Mouse (Mus musculus) embryonic facial prominence, embryonic 13.5 days (tissue): Measurements from ENCODE around the gene Ostm1. TPM values are rescaled to one million over a fixed set of nuclear protein-coding genes. Genes with fewer than 3 reads are reported as not detected.
A peak's percentile ranks its signal among the peaks of the same experiment; 100 is the strongest.

Experiments used
- ATAC-seq: fragments of 200-750 bp; cut with Nextera tagmentation; 2 replicates; pipeline ENCODE4 v1.8.0; 2017; ENCODE audit warnings: low read depth; ENCODE audit not compliant: insufficient number of reproducible peaks, insufficient read depth, low FRiP score, low TSS enrichment
- H3K27ac ChIP-seq: fragments of 300-500 bp; sonication (generic); 2 replicates; pipeline ENCODE4 v1.5.1; 2015; ENCODE audit warnings: moderate library complexity, mild to moderate bottlenecking, inconsistent platforms
- H3K27me3 ChIP-seq: fragments of 300-500 bp; sonication (generic); 2 replicates; pipeline ENCODE4 v1.6.1; 2015; ENCODE audit warnings: mild to moderate bottlenecking, inconsistent platforms
- H3K36me3 ChIP-seq: fragments of 300-500 bp; sonication (generic); 2 replicates; pipeline ENCODE4 v1.6.1; 2015; ENCODE audit warnings: mild to moderate bottlenecking, inconsistent platforms
- H3K4me1 ChIP-seq: fragments of 300-500 bp; sonication (generic); 2 replicates; pipeline ENCODE4 v1.6.1; 2015; ENCODE audit warnings: inconsistent platforms
- H3K4me2 ChIP-seq: fragments of 300-500 bp; sonication (generic); 2 replicates; pipeline ENCODE4 v1.6.1; 2015; ENCODE audit warnings: moderate library complexity, mild to moderate bottlenecking, inconsistent platforms
- H3K4me3 ChIP-seq: fragments of 300-500 bp; sonication (generic); 2 replicates; pipeline ENCODE4 v1.5.1; 2015; ENCODE audit warnings: mild to moderate bottlenecking, inconsistent platforms
- H3K9ac ChIP-seq: fragments of 300-500 bp; sonication (generic); 2 replicates; pipeline ENCODE4 v1.6.1; 2015; ENCODE audit warnings: mild to moderate bottlenecking, inconsistent platforms
- H3K9me3 ChIP-seq: fragments of 300-500 bp; sonication (generic); 2 replicates; pipeline ENCODE4 v1.6.1; 2016; ENCODE audit warnings: inconsistent platforms
- WGBS: fragments of 180-500 bp; shearing (Covaris S2); methylation state at CpG from one replicate; pipeline ENCODE4 v1.1.7; 2015; ENCODE audit warnings: mixed read lengths; 5-methylcytosine and 5-hydroxymethylcytosine counted together
- polyA plus RNA-seq: library from polyadenylated mRNA; unstranded; fragments of >200 nt; fragmentation: Nextera tagmentation; extraction: Ambion mirVana; gene quantifications from 2 replicates; pipeline ENCODE4 v1.2.1, GENCODE M21; 2015

The Ostm1 gene
- polyA plus RNA-seq, 1 experiment from 2014 or later: 10.8 TPM

GRCm38 (mm10) chr10:42691051-42691450 lies 107.4 kb downstream of the Ostm1 start:
- Histone ChIP-seq H3K9ac (no peak overlapping the region), H3K36me3 (no peaks in the 10 kb centered on the region), H3K4me1 (peaks cover 11% of the 10 kb centered on the region), H3K9me3 (no peaks in the 10 kb centered on the region), H3K4me2 (no peak overlapping the region), H3K4me3 (no peak overlapping the region), H3K27me3 (no peaks in the 10 kb centered on the region), H3K27ac (no peak overlapping the region)
- ATAC-seq: no peak
- 71% methylated on average over 2 of the region's 2 CpGs for WGBS

DNA sequence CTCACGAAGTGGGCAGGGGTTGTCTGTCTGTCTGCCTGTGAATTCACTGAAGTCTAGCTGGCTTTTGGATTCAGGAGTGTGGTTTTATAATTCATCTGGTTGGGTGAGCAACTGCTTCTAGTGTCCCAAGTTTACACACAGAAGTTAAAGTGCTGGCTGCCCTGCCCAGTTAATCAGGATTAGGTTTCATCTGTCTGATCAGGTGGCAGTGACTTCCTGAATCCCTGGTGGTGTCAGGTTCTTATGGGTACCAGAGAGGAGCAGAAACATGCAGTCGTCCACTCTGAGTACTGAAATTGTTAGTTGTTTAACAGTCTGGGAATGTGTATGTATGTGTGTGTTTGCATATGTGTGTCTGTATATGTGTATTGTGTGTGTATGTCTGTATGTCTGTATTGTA lies 108.5 kb downstream of the Ostm1 start:
- H3K4me2 ChIP-seq: no peak overlapping the region
- peaks cover 11% of the 10 kb centered on the region for H3K4me1 ChIP-seq
- no peaks in the 10 kb centered on the region for H3K27me3 ChIP-seq
- H3K36me3 ChIP-seq: no peaks in the 10 kb centered on the region
- H3K4me3 ChIP-seq: no peak overlapping the region
- H3K9ac ChIP-seq: no peak overlapping the region
- WGBS: 38% methylated on average over 2 of the region's 2 CpGs
- H3K27ac ChIP-seq: no peak overlapping the region
- no peak for ATAC-seq
- H3K9me3 ChIP-seq: no peaks in the 10 kb centered on the region

DNA sequence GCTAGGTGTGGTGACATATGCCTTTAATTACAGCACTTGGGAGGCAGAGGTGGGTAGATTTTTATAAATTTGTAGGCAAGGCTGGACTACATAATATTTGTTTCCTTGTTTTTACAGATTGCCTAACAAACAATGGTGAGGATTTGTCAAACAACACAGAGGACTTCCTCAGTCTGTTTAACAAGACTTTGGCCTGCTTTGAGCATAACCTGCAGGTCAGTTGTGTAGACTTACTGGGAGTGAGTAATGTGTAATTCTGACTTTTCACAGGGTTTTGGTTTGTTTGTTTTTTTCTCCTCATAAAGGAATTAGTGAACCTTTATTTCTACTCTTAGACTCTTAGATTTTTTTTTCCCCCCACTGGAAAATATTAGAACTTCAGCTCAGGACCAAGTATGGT lies 109.2 kb downstream of the Ostm1 start:
- no peak overlapping the region for H3K27ac ChIP-seq
- H3K27me3 ChIP-seq: no peaks in the 10 kb centered on the region
- no peak overlapping the region for H3K4me2 ChIP-seq
- H3K36me3 ChIP-seq: no peaks in the 10 kb centered on the region
- peaks cover 11% of the 10 kb centered on the region for H3K4me1 ChIP-seq
- no peaks in the 10 kb centered on the region for H3K9me3 ChIP-seq
- H3K9ac ChIP-seq: no peak overlapping the region
- no peak overlapping the region for H3K4me3 ChIP-seq
- ATAC-seq: no peak

DNA sequence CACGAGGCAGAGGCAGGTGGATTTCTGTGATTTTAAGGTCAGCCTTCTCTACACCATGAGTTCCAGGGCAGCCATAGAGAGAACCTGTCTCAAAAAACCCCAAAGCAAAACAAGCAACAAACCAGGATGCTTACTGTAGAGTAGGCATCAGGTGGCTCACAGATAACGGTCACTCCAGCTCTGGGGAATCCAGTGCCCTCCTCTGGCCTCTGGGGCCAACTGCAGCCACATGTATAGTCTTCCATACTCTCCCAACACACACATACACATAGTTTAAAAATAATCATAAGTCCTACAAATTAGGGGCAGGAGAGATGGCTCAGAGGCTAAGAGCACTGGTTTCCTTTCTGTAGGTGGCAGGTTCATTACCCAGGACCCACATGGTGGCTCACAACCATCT lies 109.9 kb downstream of the Ostm1 start:
- 63% methylated on average over 2 of the region's 2 CpGs for WGBS
- no peak overlapping the region for H3K4me2 ChIP-seq
- ATAC-seq: no peak
- no peak overlapping the region for H3K4me3 ChIP-seq
- no peak overlapping the region for H3K9ac ChIP-seq
- no peaks in the 10 kb centered on the region for H3K27me3 ChIP-seq
- peaks cover 11% of the 10 kb centered on the region for H3K4me1 ChIP-seq
- no peaks in the 10 kb centered on the region for H3K9me3 ChIP-seq
- peaks cover 3% of the 10 kb centered on the region; the same call in 1 of the 2 replicates for H3K36me3 ChIP-seq
- no peak overlapping the region for H3K27ac ChIP-seq

DNA sequence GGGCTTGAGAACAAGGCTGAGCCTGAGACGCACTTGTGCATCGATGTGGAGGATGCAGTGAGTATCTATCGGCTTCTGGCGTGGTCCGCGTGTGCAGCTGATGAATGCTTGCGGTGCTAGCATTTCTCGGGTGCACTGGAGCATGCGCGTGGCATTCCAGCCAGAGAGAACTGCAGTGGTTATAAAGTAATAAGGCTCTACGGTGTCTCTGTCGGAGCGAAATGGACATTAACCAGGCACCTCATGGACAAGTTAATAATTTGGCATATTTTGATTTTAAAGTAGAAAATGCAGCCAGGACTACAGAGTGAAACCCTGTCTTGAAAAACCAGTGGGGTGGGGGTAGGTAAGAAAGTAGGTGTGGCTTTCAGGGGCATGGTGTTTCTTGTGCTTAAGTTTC lies 112.7 kb downstream of the Ostm1 start:
- 79% methylated on average over 13 of the region's 13 CpGs for WGBS
- no peaks in the 10 kb centered on the region for H3K27me3 ChIP-seq
- H3K9ac ChIP-seq: no peak overlapping the region
- H3K9me3 ChIP-seq: no peaks in the 10 kb centered on the region
- H3K4me2 ChIP-seq: no peak overlapping the region
- H3K4me3 ChIP-seq: no peak overlapping the region
- H3K4me1 ChIP-seq: peaks cover 6% of the 10 kb centered on the region
- H3K36me3 ChIP-seq: peaks cover 12% of the 10 kb centered on the region; the same call in 1 of the 2 replicates
- ATAC-seq: no peak
- no peak overlapping the region for H3K27ac ChIP-seq

DNA sequence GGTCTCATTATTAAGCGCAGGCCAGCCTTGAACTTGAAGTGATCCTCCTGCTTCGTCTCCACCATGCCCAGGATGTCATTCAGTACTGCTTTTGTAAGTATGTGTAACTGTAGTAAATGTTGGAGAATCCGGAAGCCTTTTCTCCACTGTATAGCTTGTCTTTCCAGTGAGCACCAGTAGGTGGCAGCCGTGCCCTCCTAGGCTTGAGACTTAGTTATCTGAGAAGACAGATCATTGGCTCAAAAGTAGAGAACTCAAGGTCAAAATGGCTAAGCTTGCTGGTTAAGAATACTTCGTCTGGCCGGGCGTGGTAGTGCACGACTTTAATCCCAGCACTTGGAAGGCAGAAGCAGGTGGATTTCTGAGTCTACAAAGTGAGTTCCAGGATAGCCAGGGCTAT lies 113.4 kb downstream of the Ostm1 start:
- Histone ChIP-seq H3K9ac (no peak overlapping the region), H3K4me3 (no peak overlapping the region), H3K9me3 (no peaks in the 10 kb centered on the region), H3K4me2 (no peak overlapping the region), H3K36me3 (peaks cover 12% of the 10 kb centered on the region; the same call in 1 of the 2 replicates), H3K27ac (no peak overlapping the region), H3K4me1 (peaks cover 6% of the 10 kb centered on the region), H3K27me3 (no peaks in the 10 kb centered on the region)
- WGBS: 29% methylated on average over 8 of the region's 8 CpGs
- ATAC-seq: no peak

GRCm38 (mm10) chr10:42698375-42698774 lies 114.8 kb downstream of the Ostm1 start:
- Histone ChIP-seq H3K27me3 (no peaks in the 10 kb centered on the region), H3K4me1 (0 out of 2 replicates have a peak, but pooled peaks cover 3% of the 10 kb centered on the region), H3K4me2 (no peak overlapping the region), H3K27ac (no peak overlapping the region), H3K9me3 (no peaks in the 10 kb centered on the region), H3K4me3 (no peak overlapping the region), H3K36me3 (peaks cover 12% of the 10 kb centered on the region; the same call in 1 of the 2 replicates), H3K9ac (no peak overlapping the region)
- 86% methylated on average over 9 of the region's 9 CpGs for WGBS
- ATAC-seq: no peak

DNA sequence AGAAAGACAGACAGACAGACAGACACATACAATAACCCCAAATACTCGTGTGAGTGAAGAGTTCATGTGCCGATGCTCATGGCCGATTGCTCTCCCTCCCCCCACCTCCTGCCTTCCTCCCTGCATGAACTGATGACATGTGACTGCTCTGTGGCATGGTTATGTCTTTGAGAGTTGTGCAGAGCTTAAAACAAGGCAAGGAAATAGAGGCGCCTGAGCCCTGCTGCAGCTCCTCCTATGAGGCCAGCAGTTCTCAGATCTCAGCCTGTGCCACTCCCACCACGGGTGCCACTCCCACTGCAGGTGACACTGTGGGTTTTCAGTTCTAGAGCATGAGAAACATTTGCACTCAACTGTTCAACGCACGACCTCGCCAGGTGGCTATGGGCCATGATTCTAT lies 115.4 kb downstream of the Ostm1 start:
- no peak overlapping the region for H3K9ac ChIP-seq
- WGBS: 89% methylated on average over 8 of the region's 8 CpGs
- ATAC-seq: no peak

DNA sequence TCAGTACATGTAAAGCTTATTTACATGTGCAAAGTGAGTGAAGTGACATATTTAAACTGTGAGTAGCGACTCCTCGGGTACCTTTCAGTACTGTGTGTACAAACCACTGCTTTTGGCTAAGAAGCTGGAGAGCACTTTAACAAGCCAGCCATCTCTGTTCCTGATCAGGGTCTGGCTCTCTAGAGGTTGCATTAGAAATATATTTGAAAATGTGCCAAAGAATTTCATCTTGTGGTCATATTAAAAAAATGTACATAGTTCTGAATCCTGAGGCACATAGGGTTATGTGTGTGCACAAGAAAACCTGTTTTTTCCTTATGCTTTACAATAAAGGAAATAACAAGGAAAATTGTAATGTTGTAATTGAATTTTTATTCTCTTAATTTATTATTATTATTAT lies 118.5 kb downstream of the Ostm1 start:
- Histone ChIP-seq H3K4me2 (no peak overlapping the region), H3K36me3 (peaks cover 12% of the 10 kb centered on the region; the same call in 1 of the 2 replicates), H3K9ac (no peak overlapping the region), H3K27me3 (no peaks in the 10 kb centered on the region), H3K9me3 (no peaks in the 10 kb centered on the region), H3K27ac (no peak overlapping the region), H3K4me3 (no peak overlapping the region), H3K4me1 (peaks cover 13% of the 10 kb centered on the region)
- no peak for ATAC-seq
- 71% methylated on average over 2 of the region's 2 CpGs for WGBS

More for the DNA sequence above, 115.4 kb downstream of the Ostm1 start:
- Histone ChIP-seq H3K9me3 (no peaks in the 10 kb centered on the region), H3K4me2 (no peak overlapping the region), H3K27ac (no peak overlapping the region), H3K36me3 (peaks cover 12% of the 10 kb centered on the region; the same call in 1 of the 2 replicates), H3K4me3 (no peak overlapping the region), H3K27me3 (no peaks in the 10 kb centered on the region), H3K4me1 (0 out of 2 replicates have a peak, but pooled peaks cover 3% of the 10 kb centered on the region)

GRCm38 (mm10) chr10:42714676-42715075 lies 131.1 kb downstream of the Ostm1 start:
- no peak for ATAC-seq
- peak overlapping the region; percentile 51; the same call in 1 of the 2 replicates for H3K4me2 ChIP-seq

GRCm38 (mm10) chr10:42715366-42716035 lies 131.9 kb downstream of the Ostm1 start:
- H3K9me3 ChIP-seq: no peaks in the 10 kb centered on the region
- ATAC-seq: no peak
- 21% methylated on average over 19 of the region's 19 CpGs for WGBS
- H3K36me3 ChIP-seq: no peaks in the 10 kb centered on the region
- no peak overlapping the region for H3K27ac ChIP-seq
- H3K9ac ChIP-seq: peak overlapping the region; percentile 52; the same call in 1 of the 2 replicates
- H3K27me3 ChIP-seq: peaks cover 18% of the 10 kb centered on the region; the same call in 1 of the 2 replicates
- H3K4me2 ChIP-seq: peak overlapping the region; percentile 51
- H3K4me3 ChIP-seq: peak overlapping the region; percentile 12
- peaks cover 13% of the 10 kb centered on the region for H3K4me1 ChIP-seq

More at GRCm38 (mm10) chr10:42714676-42715075, 131.1 kb downstream of the Ostm1 start:
- no peaks in the 10 kb centered on the region for H3K36me3 ChIP-seq
- H3K4me1 ChIP-seq: peaks cover 13% of the 10 kb centered on the region
- no peak overlapping the region for H3K4me3 ChIP-seq
- no peak overlapping the region for H3K27ac ChIP-seq
- 16% methylated on average over 9 of the region's 9 CpGs for WGBS
- peaks cover 2% of the 10 kb centered on the region; the same call in 1 of the 2 replicates for H3K9me3 ChIP-seq
- no peak overlapping the region for H3K9ac ChIP-seq
- H3K27me3 ChIP-seq: peaks cover 18% of the 10 kb centered on the region; the same call in 1 of the 2 replicates

GRCm38 (mm10) chr10:42722116-42722515 lies 138.5 kb downstream of the Ostm1 start:
- Histone ChIP-seq H3K9me3 (no peaks in the 10 kb centered on the region), H3K36me3 (no peaks in the 10 kb centered on the region)
- 90% methylated on average over 5 of the region's 5 CpGs for WGBS

More at GRCm38 (mm10) chr10:42722116-42722515, 138.5 kb downstream of the Ostm1 start:
- H3K4me1 ChIP-seq: 0 out of 2 replicates have a peak, but pooled peaks cover 4% of the 10 kb centered on the region
- no peak overlapping the region for H3K9ac ChIP-seq
- no peak overlapping the region for H3K4me3 ChIP-seq
- H3K4me2 ChIP-seq: no peak overlapping the region
- H3K27ac ChIP-seq: no peak overlapping the region
- H3K27me3 ChIP-seq: peaks cover 9% of the 10 kb centered on the region
- ATAC-seq: no peak
